Mouse (Mus musculus) gastrocnemius, adult 2 months (tissue): Measurements from ENCODE around the gene Park7. TPM values are rescaled to one million over a fixed set of nuclear protein-coding genes. Genes with fewer than 3 reads are reported as not detected.

Experiments used
- DNase-seq: peaks from one replicate; pipeline ENCODE4 v3.0.0; 2022
- H3K27ac ChIP-seq: fragments of 200-600 bp; 2 replicates; pipeline ENCODE4 v1.8.1; 2022; ENCODE audit warnings: mild to moderate bottlenecking
- H3K4me3 ChIP-seq: fragments of 200-600 bp; 2 replicates; pipeline ENCODE4 v1.8.1; 2022; ENCODE audit warnings: mild to moderate bottlenecking, moderate library complexity
- CTCF ChIP-seq: fragments of 200-600 bp; IDR thresholded peaks from 2 replicates; pipeline ENCODE4 v1.8.1; 2022; ENCODE audit warnings: antibody characterized with exemption, mild to moderate bottlenecking, moderate library complexity
- intact Hi-C: fragments of 180-260 bp; cut with DNase I; formaldehyde crosslinking; loops from one replicate; pipeline ENCODE4 v1.15.1; 2025
- total RNA-seq, 2 experiments: library from RNA; stranded (reverse); gene quantifications; 2 replicates each; pipeline ENCODE4 v1.2.3; 2021

Gene Park7
- total RNA-seq, 2 experiments from 2014 or later: 579 to 815 TPM

DNA sequence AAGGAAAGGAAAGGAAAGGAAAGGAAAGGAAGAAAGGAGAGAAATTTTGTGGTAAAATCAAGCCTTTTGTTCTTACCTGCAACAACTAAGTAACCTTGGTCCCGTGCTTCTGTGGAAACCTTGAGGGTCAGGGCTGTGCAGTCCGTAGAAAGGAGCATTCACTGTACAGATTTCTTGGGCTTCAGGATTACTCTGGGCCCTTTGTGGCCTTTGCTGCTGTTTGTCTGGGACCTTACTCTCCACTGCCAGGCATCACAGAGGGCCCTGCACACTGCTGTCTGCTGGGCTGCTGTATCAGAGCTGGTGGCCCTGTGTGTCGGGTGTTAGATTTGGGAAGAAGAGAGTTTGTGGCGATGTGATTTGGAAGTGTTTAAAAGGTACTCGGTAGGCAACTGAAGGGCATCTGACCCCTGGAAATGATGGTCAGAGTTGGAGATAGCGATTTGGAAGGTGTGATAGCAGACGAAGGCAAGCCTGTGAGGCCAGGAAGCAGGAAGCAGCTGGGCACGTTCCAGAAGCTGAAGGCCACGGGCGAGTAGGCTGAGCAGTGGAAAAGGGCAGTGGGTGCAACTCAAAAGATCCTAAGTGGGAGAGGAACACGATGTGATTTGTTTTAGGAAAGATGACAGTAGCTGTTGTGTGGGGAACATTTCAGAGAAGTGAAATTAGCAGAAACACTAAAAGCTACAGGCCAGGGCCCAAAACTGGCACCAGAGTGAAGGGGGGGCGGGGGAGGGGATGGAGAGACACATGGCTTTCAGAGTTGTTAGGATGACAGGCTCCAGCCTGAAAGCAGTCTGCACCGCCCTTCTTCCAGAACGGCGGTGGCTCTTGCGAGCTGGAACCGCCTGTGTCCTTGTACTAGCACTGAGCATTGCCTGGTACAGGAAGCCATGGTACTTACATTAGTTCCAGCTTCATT lies 44.7 kb downstream of the Park7 start:
- DNase-seq: peak; percentile 42
- Histone ChIP-seq H3K27ac (peak overlapping the region; percentile 91), H3K4me3 (peak overlapping the region; percentile 71)
- TF ChIP-seq CTCF: no peak
- intact Hi-C loops: no loop called here

DNA sequence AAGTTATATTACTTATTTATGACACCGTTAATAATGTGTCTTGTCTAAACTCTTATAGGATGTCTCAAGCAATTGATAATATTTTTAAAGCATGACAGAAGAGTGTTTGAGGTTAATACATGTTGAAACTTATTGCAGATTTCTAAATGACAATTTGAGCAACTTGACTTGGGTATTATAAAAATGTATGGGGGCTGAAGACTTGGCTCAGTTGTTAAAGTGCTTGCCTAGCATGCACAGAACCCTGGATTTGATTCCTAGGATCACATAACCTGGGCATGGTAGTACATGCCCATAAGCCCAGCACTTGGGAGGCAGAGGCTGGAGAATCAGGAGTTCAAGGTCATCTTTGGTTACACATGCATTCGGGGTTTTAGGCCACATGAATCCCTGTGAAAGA lies 45.4 kb downstream of the Park7 start:
- TF ChIP-seq CTCF: no peak
- no peak for DNase-seq
- H3K27ac ChIP-seq: peak overlapping the region; percentile 91
- intact Hi-C loops: no loop called here
- no peak overlapping the region for H3K4me3 ChIP-seq

DNA sequence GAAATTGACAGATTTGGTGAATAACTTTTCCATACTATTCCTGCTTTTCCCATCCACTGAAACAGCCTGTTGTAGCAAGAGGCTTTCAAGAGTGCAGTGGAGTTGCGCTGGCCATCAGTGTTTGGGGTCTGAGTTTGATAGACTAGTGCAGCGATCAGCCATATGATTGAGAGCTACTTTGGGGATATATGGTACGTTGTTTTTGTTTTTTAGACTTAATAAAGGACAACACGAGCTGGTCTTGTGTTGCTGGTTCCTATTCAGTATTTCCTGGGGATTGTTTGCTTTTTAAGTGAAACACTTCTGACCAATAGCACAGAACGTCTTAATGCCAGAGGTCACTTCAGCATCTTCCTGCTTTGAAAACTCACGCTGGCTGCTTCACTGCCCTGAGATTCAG lies 46.1 kb downstream of the Park7 start:
- intact Hi-C loops: no loop called here
- no peak for TF ChIP-seq CTCF
- no peak for DNase-seq
- H3K27ac ChIP-seq: peak overlapping the region; percentile 91
- H3K4me3 ChIP-seq: no peak overlapping the region

DNA sequence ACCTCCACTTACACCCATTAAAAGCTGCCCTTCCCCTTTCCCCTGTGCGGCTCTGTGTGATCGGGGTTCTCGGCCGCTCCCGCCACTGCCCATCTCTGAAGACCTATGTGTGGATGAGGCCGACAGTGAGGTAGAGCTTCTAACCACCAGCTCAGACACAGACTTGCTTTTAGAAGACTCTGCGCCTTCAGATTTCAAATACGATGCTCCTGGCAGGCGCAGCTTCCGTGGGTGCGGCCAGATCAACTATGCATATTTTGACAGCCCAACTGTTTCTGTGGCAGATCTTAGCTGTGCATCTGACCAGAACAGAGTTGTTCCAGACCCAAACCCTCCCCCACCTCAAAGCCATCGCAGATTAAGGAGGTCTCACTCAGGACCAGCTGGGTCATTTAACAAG lies 47.7 kb downstream of the Park7 start:
- intact Hi-C loops: no loop called here
- no peak for TF ChIP-seq CTCF

DNA sequence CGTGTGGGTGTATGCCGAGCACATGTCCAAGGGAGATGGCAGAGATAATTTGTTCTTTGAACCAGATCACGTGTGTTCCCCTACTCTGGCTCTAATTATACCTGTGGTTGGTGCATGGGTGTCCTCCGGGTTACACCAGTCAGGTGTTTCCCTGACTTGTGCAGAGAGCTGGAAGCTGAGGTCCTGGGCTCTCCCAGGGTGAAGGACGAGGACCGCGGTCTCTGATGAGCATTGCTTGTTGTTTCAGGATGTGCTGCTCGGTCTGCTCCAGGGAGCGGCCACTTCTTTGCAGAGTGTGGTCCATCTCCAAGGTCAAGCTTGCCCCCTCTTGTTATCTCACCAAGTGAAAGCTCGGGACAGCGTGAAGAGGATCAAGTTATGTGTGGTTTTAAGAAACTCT lies 48.2 kb downstream of the Park7 start:
- no peak for TF ChIP-seq CTCF
- H3K27ac ChIP-seq: no peak overlapping the region
- no peak overlapping the region for H3K4me3 ChIP-seq
- intact Hi-C loops: no loop called here
- no peak for DNase-seq

More for the DNA sequence above, 47.7 kb downstream of the Park7 start:
- Histone ChIP-seq H3K27ac (no peak overlapping the region), H3K4me3 (no peak overlapping the region)
- no peak for DNase-seq

DNA sequence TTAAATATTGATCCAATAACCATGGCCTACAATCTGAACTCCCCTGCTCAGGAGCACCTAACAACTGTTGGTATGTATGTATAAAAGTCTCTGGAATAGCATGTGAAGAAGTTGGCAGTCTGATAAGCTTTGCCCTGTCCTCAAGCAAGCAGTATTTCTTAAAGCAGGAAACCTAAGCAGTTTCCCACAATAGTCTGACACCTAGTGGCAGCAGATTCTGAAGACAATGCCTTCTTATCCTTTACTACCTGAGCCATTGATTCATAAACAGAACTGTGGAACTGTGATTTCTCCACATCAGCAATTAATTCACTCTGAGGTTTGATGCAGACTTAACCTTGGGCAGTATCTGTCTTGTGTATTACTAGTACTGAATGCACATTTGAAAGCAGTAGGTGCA lies 48.9 kb downstream of the Park7 start:
- peak; percentile 56 for TF ChIP-seq CTCF
- intact Hi-C loops: no loop called here

DNA sequence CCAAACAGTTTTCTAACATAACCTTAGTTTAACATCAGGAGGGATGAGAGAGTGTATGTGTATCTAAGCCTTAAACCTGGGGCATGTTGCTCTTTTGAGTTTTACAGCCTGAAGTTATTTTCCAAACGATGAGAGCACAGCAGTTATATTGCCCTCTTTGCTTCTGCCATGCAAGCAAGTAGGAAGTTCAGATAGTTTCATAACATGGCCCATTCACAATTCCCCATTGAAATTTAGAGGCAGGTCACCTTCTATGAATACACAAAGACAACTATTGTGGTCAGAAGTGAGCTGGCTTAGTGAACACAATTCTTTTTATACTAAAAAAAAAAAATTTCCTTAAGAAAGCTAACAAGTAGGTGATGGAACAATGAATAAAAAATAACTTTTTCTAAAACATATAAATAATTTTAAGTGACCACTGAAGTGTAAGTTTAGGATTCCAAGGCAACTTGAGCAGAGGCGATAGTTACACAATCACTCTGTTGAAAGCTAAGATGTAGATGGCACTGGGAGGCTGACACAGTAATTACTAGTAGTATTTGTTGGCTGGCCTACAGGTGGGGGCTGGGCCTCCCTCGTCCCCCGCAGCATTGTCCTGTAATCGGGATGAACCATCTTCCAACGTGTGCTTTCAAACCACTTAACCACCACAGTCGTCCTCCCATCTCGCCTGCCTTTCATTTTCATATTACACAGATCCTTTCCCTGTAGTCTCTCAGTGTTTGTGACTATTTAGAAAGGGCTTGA lies 51.4 kb downstream of the Park7 start:
- peak overlapping the region; percentile 38 for H3K4me3 ChIP-seq
- intact Hi-C loops: no loop called here
- peak overlapping the region; percentile 66 for H3K27ac ChIP-seq
- DNase-seq: peak; percentile 37
- TF ChIP-seq CTCF: no peak

More for the DNA sequence above, 48.9 kb downstream of the Park7 start:
- no peak for DNase-seq
- Histone ChIP-seq H3K4me3 (no peak overlapping the region), H3K27ac (peak overlapping the region; percentile 48)

DNA sequence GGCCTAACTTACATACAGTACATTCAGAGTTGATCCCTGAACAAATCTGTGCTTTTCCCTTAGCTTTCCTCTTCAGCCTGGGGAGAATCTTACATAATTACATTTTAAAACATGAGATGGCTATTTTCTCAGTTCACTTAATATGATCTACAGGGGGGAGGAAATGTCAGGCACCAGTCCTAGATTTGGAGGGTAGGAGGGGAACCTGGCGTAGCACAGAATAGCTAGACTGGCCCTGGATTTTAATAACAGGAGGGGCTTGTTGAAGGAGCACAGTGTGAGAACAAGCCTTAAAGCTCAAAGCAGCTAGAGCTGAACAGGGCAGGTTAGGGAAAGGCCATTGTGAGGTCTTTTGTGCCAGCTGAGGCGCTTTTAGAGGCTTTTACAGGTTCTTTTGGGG lies 53.1 kb downstream of the Park7 start:
- Histone ChIP-seq H3K27ac (peak overlapping the region; percentile 77), H3K4me3 (peak overlapping the region; percentile 89)
- intact Hi-C loops: no loop called here
- DNase-seq: no peak
- no peak for TF ChIP-seq CTCF

DNA sequence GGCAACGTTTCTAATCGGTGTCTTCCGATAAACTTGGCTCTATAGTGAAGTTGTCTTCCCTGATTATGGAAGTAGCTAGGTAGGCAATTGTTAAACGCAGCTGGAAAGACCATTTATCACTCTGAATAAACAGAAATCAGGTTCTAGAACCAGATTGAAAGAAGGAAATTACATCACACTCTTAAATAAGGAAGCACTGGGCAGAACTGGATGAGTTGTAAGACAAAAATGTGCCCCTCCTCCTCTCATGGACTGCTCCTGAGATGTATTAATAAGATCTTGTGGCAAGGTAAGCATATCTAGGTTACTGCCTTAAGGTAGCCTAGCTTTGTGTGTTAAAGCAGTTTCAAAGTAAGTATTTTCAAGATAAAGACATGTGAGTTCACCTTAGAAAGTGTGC lies 53.7 kb downstream of the Park7 start:
- intact Hi-C loops: no loop called here
- no peak for TF ChIP-seq CTCF
- H3K27ac ChIP-seq: peak overlapping the region; percentile 77
- DNase-seq: no peak
- H3K4me3 ChIP-seq: peak overlapping the region; percentile 89

DNA sequence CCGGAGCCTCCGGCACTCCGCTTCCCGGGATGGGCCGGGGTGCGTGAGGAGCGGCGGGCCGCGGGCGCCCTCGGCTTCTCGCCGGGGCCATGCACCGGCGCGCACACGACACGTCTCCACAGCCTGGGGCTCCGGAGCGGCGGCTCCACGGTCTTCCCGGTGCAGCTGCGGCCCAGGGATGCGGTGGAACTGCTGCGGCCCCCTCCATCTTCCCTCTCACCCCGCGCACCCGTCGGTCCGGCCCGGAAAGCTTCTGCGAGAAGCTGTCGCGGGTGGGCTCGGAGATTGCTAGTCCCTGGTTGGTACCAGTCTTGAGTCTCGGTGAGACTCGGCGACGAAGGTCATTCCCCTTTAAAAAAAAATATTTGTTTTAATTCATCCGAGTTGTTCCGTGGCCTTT lies 58.9 kb downstream of the Park7 start:
- TF ChIP-seq CTCF: no peak
- Histone ChIP-seq H3K27ac (peak overlapping the region; percentile 98), H3K4me3 (peak overlapping the region; percentile 89)
- DNase-seq: no peak
- intact Hi-C loops: loop anchor here (5.0 kb wide), 1 partner anchor 42 kb away; no protein-coding TSS in a partner anchor

DNA sequence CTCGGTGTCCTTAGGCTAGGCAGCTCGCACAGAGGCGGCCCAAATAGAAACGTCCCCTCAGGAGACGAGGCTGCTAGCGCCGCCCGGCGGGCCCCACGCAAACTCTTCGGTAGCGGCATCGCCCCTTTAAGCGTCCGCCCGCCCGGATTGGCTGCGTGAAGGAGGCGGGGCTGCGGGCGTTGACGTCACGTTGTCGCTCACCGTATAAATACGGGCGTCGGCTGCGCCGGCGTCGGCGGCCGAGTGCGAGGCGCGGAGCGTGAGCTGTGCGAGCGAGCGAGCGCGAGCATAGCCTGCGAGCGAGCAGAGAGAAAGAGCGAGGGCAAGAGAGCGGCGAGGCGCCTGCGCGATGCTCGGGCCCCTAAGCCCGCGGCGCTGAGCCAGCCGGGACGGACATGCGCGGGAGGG lies 59.4 kb downstream of the Park7 start:
- Histone ChIP-seq H3K27ac (peak overlapping the region; percentile 98), H3K4me3 (peak overlapping the region; percentile 89)
- DNase-seq: peak; percentile 97
- peak; percentile 60 for TF ChIP-seq CTCF
- intact Hi-C loops: loop anchor here (5.0 kb wide), 2 partner anchors 42 to 73 kb away; no protein-coding TSS in a partner anchor

DNA sequence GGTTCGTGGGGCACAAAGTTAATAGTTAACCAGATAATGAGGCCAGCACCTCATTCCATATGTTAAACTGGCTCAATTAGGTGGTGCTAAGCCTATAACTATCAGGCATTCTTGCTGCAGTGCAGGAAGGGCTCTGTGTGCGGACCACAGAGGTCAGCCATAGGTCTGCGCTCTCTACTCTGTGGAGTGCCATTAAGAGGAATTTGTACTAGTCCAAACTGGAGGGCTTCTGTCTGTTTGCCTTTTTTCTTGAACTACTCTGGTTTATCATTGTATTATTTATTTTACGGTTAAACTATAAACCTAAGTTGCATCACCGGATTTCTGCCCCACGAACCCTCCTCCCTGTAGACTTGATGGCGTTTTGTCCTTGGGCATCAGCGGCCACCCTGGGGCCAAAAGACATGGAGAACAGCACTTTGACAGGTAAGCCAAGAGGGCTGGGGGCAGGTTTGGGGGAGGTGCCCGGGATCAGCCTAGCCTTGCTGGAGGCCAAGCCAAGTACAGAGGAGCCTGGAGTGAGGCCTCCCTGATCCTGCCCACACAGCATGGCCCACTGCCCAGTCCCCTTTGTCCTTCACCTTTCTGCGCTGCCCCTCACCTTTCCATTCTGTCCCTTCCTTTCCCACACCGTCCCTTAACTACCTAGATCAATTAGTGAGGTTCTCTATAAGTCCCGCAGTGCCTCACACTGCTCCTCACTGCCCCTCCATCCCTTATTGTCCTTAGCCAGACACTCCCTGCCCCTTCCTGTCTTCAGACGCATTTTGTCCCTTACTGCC lies 60.4 kb downstream of the Park7 start, which contains the start of gene Errfi1:
Errfi1 (plus strand) TSS at position 240 of the 782 bp plus-strand sequence.
- H3K27ac ChIP-seq: peak within 1 kb of the TSS; percentile 98
- peak within 1 kb of the TSS; percentile 89 for H3K4me3 ChIP-seq
- TF ChIP-seq CTCF: no peak
- DNase-seq: peak; percentile 34
- intact Hi-C loops: loop anchor here (5.0 kb wide), 1 partner anchor 72 kb away; no protein-coding TSS in a partner anchor
